Mouse (Mus musculus) bone marrow, adult 2 months (tissue): ENCODE data around the gene Olfr116. TPM values are rescaled to one million over a fixed set of nuclear protein-coding genes. Genes with fewer than 3 reads are reported as not detected.

Experiments
- H3K27ac ChIP-seq: fragments of 200-500 bp; 2 replicates; pipeline ENCODE4 v1.5.1; 2012; ENCODE audit warnings: low read depth, mild to moderate bottlenecking, control low read depth, inconsistent platforms, low read length; ENCODE audit not compliant: control insufficient read depth, poor library complexity, insufficient read depth
- H3K4me1 ChIP-seq: fragments of 200-500 bp; 2 replicates; pipeline ENCODE4 v1.6.1; 2011; ENCODE audit warnings: low read length; ENCODE audit not compliant: control insufficient read depth, insufficient read depth
- H3K4me3 ChIP-seq: fragments of 200-500 bp; replicated peaks from 2 replicates; pipeline ENCODE3; 2011; ENCODE audit warnings: mild to moderate bottlenecking, low read depth, low read length, control low read depth; ENCODE audit not compliant: control insufficient read depth
- CTCF ChIP-seq: fragments of 200-500 bp; IDR thresholded peaks from 2 replicates; pipeline ENCODE4 v1.5.1; 2011; ENCODE audit warnings: low read length, control low read depth; ENCODE audit not compliant: control insufficient read depth, insufficient read depth
- POLR2A ChIP-seq: fragments of 200-500 bp; IDR thresholded peaks from 2 replicates; pipeline ENCODE4 v1.6.1; 2011; ENCODE audit warnings: low read depth, mild to moderate bottlenecking, control low read depth, low read length, borderline replicate concordance; ENCODE audit not compliant: control insufficient read depth
- WGBS: fragments of 180-500 bp; shearing (Covaris S2); methylation state at CpG from one replicate; pipeline ENCODE4 v1.1.7; 2018; 5-methylcytosine and 5-hydroxymethylcytosine counted together
- polyA plus RNA-seq: library from polyadenylated mRNA; stranded (reverse); fragments of >200 nt; gene quantifications from 2 replicates; pipeline ENCODE4 v1.2.4, GENCODE M21; 2011; ENCODE audit warnings: low replicate concordance; ENCODE audit not compliant: missing spikeins, insufficient read depth, insufficient read length

Gene Olfr116
- not detected in 2 replicates for polyA plus RNA-seq

DNA sequence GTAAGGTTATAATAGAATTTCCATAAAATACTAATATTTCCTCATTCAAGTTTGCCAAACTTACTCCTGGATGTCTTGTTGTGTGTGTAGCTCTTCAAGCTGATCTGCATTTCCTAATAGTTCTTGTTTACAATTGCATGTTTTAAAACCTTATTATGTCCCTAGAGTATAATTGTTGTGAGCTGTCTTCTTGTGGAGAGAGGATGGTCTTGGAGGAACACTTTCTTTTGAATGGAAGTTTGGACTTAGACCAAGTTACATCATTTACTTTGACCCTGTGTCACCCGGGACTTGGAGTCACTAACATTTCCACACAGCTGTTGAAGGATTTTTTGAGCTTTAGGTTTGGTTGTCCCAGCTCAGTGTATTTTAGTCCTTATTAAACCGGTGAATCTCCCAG is at the start of gene Olfr116, which contains the start of gene Olfr115:
Gene Olfr116, minus strand, starts transcription at position 191 of the 400 bp plus-strand sequence.
Gene Olfr115, minus strand, starts transcription at position 101 of the 400 bp plus-strand sequence.
- Histone ChIP-seq H3K4me3 (no peak within 1 kb of the TSS), H3K4me1 (no peaks in the 10 kb centered on the region), H3K27ac (no peak within 1 kb of the TSS)
- 66% methylated on average over 2 of the region's 2 CpGs for WGBS
- TF ChIP-seq POLR2A, result no peak
- TF ChIP-seq CTCF, result no peak

DNA sequence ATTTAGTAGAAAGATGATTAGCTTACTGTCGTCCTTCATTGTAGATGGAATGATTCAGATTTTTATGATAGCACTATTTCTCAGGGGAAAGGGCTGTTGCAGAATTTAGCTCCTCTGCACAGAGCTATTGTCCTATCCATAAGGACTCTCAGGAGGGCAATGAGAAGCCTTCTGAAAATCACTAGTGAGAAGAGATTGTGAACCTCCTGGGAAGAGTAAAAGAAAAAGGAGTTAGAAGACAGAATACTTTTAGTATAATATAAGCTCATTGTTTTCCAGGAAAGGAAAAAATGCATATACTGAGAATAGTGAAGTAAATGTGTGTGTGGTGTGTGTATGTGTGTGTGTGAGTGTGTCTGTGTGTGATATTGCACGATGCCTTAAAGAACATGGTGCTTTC is 39.7 kb upstream of the Olfr116 start, which contains the start of gene Olfr118:
Gene Olfr118, plus strand, starts transcription at position 301 of the 400 bp plus-strand sequence.
- Histone ChIP-seq H3K4me3 (no peak within 1 kb of the TSS), H3K4me1 (no peaks in the 10 kb centered on the region), H3K27ac (no peak within 1 kb of the TSS)
- 54% methylated on average over 2 of the region's 2 CpGs for WGBS
- TF ChIP-seq CTCF, result no peak
- TF ChIP-seq POLR2A, result no peak

DNA sequence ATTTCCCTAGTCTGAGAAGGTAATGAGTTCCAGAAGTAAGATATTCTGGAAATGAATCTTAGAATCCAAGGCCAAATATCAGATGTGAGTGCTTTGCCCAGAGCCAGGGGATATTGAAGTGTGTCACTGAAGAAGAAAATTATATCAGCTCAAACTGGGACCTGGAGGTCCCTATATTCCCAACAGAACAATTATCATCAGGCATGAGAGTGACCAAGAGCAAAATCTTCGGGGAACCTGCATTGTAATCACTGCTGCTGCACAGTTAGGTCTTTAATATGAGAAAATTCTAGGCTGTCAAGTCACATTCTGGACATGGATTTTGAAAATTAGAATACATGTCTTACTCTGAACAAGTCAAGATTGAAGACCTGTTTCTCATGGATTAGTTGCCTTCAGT is 36.7 kb upstream of the Olfr116 start, which contains the start of gene Olfr117:
Gene Olfr117, minus strand, starts transcription at position 101 of the 400 bp plus-strand sequence.
- no peak for TF ChIP-seq CTCF
- TF ChIP-seq POLR2A, result no peak
- WGBS, result 46% methylated on average over 1 of the region's 1 CpGs
- no peaks in the 10 kb centered on the region for H3K4me1 ChIP-seq
- H3K4me3 ChIP-seq, result no peak within 1 kb of the TSS
- no peak within 1 kb of the TSS for H3K27ac ChIP-seq

DNA sequence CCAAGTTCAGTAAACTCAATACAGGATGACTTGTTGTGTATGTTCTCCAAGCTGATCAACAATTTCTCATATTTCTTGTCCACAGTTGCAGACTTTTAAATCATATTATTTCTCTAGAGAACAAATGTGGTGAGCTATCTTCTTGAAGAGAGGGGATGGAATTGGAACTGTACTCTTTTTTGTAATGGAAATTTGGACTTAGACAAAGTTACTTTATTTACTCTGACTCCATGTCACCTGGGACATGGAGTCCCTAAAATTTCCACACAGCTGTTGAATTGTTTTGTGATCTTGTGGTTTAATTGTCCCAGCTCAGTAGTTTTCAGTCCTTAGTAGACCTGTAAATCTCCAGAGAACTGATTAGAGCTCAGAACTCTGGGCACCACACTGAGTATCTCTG is 34.4 kb downstream of the Olfr116 start, which contains the start of gene Olfr114:
Gene Olfr114, minus strand, starts transcription at position 101 of the 400 bp plus-strand sequence.
- Histone ChIP-seq H3K4me3 (no peak within 1 kb of the TSS), H3K27ac (no peak within 1 kb of the TSS), H3K4me1 (no peaks in the 10 kb centered on the region)
- no peak for TF ChIP-seq POLR2A
- TF ChIP-seq CTCF, result no peak

DNA sequence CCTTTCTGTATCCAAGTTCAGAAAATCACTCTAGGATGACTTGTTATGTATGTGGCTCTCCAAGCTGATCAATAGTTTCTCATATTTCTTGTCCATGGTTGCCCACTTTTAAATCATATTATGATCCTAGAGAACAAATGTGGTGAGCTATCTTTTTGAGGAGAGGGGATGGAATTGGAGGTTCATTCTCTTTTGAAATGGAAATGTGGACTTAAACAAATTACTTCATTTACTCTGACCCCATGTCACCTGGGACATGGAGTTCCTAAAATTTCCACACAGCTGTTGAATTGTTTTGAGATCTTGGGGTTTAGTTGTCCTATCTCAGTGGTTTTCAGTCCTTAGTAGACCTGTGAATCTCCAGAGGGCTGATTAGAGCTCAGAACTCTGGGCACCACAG is 49.4 kb downstream of the Olfr116 start, which contains the start of gene Olfr113:
Gene Olfr113, minus strand, starts transcription at position 101 of the 400 bp plus-strand sequence.
- Histone ChIP-seq H3K4me1 (no peaks in the 10 kb centered on the region), H3K27ac (no peak within 1 kb of the TSS), H3K4me3 (no peak within 1 kb of the TSS)
- TF ChIP-seq CTCF (no peak), POLR2A (no peak)

Other genes starting within 250 kb of the Olfr116 start
- not detected in 2 replicates for gene Olfr105-ps, start 248.2 kb downstream of the Olfr116 start, polyA plus RNA-seq
- not detected in 2 replicates for gene Olfr106-ps, start 236.8 kb downstream of the Olfr116 start, polyA plus RNA-seq
- gene Olfr107, start 228.0 kb downstream of the Olfr116 start, polyA plus RNA-seq, result not detected in 2 replicates
- gene Olfr108, start 181.7 kb downstream of the Olfr116 start, polyA plus RNA-seq, result not detected in 2 replicates
- gene Olfr109, start 168.3 kb downstream of the Olfr116 start, polyA plus RNA-seq, result not detected in 2 replicates
- not detected in 2 replicates for gene H2-M2, start 143.6 kb downstream of the Olfr116 start, polyA plus RNA-seq
- 0.59 and 1.5 TPM in 2 replicates for gene Olfr110, start 134.7 kb downstream of the Olfr116 start, polyA plus RNA-seq
- gene Olfr111, start 119.2 kb downstream of the Olfr116 start, polyA plus RNA-seq, result not detected in 2 replicates
- not detected in 2 replicates for gene Olfr112, start 57.7 kb downstream of the Olfr116 start, polyA plus RNA-seq
- not detected in 2 replicates for gene Olfr113, start 49.5 kb downstream of the Olfr116 start, polyA plus RNA-seq
- gene Olfr114, start 34.5 kb downstream of the Olfr116 start, polyA plus RNA-seq, result not detected in 2 replicates
- not detected in 2 replicates for gene Olfr115, start 90 bp downstream of the Olfr116 start, polyA plus RNA-seq
- not detected in 2 replicates for gene Olfr117, start 36.6 kb upstream of the Olfr116 start, polyA plus RNA-seq
- not detected in 2 replicates for gene Olfr118, start 39.8 kb upstream of the Olfr116 start, polyA plus RNA-seq
- not detected in 2 replicates for gene Olfr119, start 69.4 kb upstream of the Olfr116 start, polyA plus RNA-seq
- gene Olfr120, start 94.6 kb upstream of the Olfr116 start, polyA plus RNA-seq, result not detected in 2 replicates
- gene Olfr121, start 121.7 kb upstream of the Olfr116 start, polyA plus RNA-seq, result not detected in 2 replicates
- not detected in 2 replicates for gene Olfr122, start 141.4 kb upstream of the Olfr116 start, polyA plus RNA-seq
- gene Olfr123, start 166.3 kb upstream of the Olfr116 start, polyA plus RNA-seq, result not detected in 2 replicates
- not detected in 2 replicates for gene Olfr124, start 172.7 kb upstream of the Olfr116 start, polyA plus RNA-seq
- not detected in 2 replicates for gene Olfr125, start 205.8 kb upstream of the Olfr116 start, polyA plus RNA-seq
- not detected in 2 replicates for gene Olfr126, start 220.3 kb upstream of the Olfr116 start, polyA plus RNA-seq